Mouse (Mus musculus) liver, adult 2 months (tissue): ENCODE results near the gene Psme1.
A peak's percentile ranks its signal among the peaks of the same experiment; 100 is the strongest.

Source experiments
- CTCF ChIP-seq: fragments of 200-500 bp; IDR thresholded peaks from 2 replicates; pipeline ENCODE4 v1.5.1; 2011; ENCODE audit warnings: low read depth, low read length, control low read depth
- POLR2A ChIP-seq: fragments of 200-500 bp; IDR thresholded peaks from 2 replicates; pipeline ENCODE4 v1.6.1; 2011; ENCODE audit warnings: low read length, control low read depth; ENCODE audit not compliant: insufficient read depth; ENCODE audit errors: extremely low read depth

- TF ChIP-seq CTCF (peak; percentile 12; the same call in 1 of the 2 replicates), POLR2A (peak; percentile 53)
Measured at GRCm38 (mm10) chr14:55559799-55560201, 18.1 kb upstream of the Psme1 start, which contains the start of gene Dcaf11.
